Mouse (Mus musculus): ENCODE data around the gene Ubac2. TPM values are rescaled to one million over a fixed set of nuclear protein-coding genes. Genes with fewer than 3 reads are reported as not detected.

The Ubac2 gene
- total RNA-seq, 1 experiment, result 41.5 TPM

GRCm38 (mm10) chr14:121919752-121920151 lies 41.3 kb downstream of the Ubac2 start:
- H3K9me3 ChIP-seq (ENCODE audit: control insufficient read depth, insufficient read depth, low read depth, low read length), result no peaks in the 10 kb centered on the region
- H3K4me3 ChIP-seq (ENCODE audit: insufficient read depth in 1 of 2, low read depth in 1 of 2, low read length in 2 of 2, poor library complexity in 1 of 2, severe bottlenecking in 1 of 2), result no peak overlapping the region
- peaks cover 2% of the 10 kb centered on the region; the same call in 1 of the 2 replicates for H3K36me3 ChIP-seq (ENCODE audit: control insufficient read depth, insufficient read depth, low read length, poor library complexity, severe bottlenecking)
- TF ChIP-seq MAFK (IDR thresholded peaks at IDR 0.05; ENCODE audit: insufficient read depth, low read depth, low read length), result no peak
- TF ChIP-seq ZC3H11A (IDR thresholded peaks at IDR 0.05; ENCODE audit: borderline replicate concordance, low read depth, low read length), result no peak
- no peak for TF ChIP-seq CHD2 (IDR thresholded peaks at IDR 0.05; ENCODE audit: low read depth, low read length)
- TF ChIP-seq ZNF384 (IDR thresholded peaks at IDR 0.05; ENCODE audit: low read depth, low read length), result no peak
- no peak overlapping the region for H3K9ac ChIP-seq (ENCODE audit: insufficient read depth, low read depth, low read length, poor library complexity, severe bottlenecking)
- no peak overlapping the region for H3K27ac ChIP-seq (ENCODE audit: insufficient read depth, low read depth, low read length, poor library complexity, severe bottlenecking)
- H3K4me1 ChIP-seq (ENCODE audit: control insufficient read depth in 2 of 2, insufficient read depth in 2 of 2, low read length in 2 of 2, poor library complexity in 1 of 2), result no peaks in the 10 kb centered on the region
- DNase-seq (ENCODE audit: low read depth, low spot score), result no peak
- in situ Hi-C loops (cut with MboI; ENCODE audit: low sequenced_read_pairs in 2 of 2, unreplicated experiment in 2 of 2), result no loop called here

GRCm38 (mm10) chr14:121920511-121921124 lies 42.2 kb downstream of the Ubac2 start:
- TF ChIP-seq ZC3H11A (IDR thresholded peaks at IDR 0.05; ENCODE audit: borderline replicate concordance, low read depth, low read length) (no peak), MAFK (IDR thresholded peaks at IDR 0.05; ENCODE audit: insufficient read depth, low read depth, low read length) (no peak), CHD2 (IDR thresholded peaks at IDR 0.05; ENCODE audit: low read depth, low read length) (no peak), ZNF384 (IDR thresholded peaks at IDR 0.05; ENCODE audit: low read depth, low read length) (no peak), HCFC1 (IDR thresholded peaks at IDR 0.05; ENCODE audit: borderline replicate concordance, insufficient read depth, low read length) (no peak)
- H3K9ac ChIP-seq (ENCODE audit: insufficient read depth, low read depth, low read length, poor library complexity, severe bottlenecking), result no peak overlapping the region
- no peaks in the 10 kb centered on the region for H3K4me1 ChIP-seq (ENCODE audit: control insufficient read depth in 2 of 2, insufficient read depth in 2 of 2, low read length in 2 of 2, poor library complexity in 1 of 2)
- peaks cover 2% of the 10 kb centered on the region; the same call in 1 of the 2 replicates for H3K36me3 ChIP-seq (ENCODE audit: control insufficient read depth, insufficient read depth, low read length, poor library complexity, severe bottlenecking)
- in situ Hi-C loops (cut with MboI; ENCODE audit: low sequenced_read_pairs in 2 of 2, unreplicated experiment in 2 of 2), result no loop called here
- H3K27ac ChIP-seq (ENCODE audit: insufficient read depth, low read depth, low read length, poor library complexity, severe bottlenecking), result no peak overlapping the region
- DNase-seq (ENCODE audit: low read depth, low spot score), result no peak
- H3K9me3 ChIP-seq (ENCODE audit: control insufficient read depth, insufficient read depth, low read depth, low read length), result no peaks in the 10 kb centered on the region
- H3K4me3 ChIP-seq (ENCODE audit: insufficient read depth in 1 of 2, low read depth in 1 of 2, low read length in 2 of 2, poor library complexity in 1 of 2, severe bottlenecking in 1 of 2), result no peak overlapping the region

DNA sequence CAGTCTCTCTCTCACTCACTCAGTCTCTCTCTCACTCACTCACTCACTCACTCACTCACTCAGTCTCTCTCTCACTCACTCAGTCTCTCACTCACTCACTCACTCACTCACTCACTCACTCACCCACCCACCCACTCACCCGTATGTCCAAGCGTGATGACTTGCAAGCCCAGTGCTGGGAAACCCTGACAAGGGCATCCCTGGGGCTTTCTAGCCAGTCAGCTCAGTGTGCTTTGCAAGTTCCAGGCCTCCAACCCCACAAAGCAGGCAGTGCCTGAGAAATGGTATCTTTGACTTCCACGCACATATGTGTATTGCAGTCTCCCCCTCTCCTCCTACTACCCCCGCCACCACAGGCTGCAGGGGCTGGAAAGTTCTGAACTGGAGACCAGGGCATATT lies 43.6 kb downstream of the Ubac2 start:
- Histone ChIP-seq H3K27ac (ENCODE audit: insufficient read depth, low read depth, low read length, poor library complexity, severe bottlenecking) (no peak overlapping the region), H3K36me3 (ENCODE audit: control insufficient read depth, insufficient read depth, low read length, poor library complexity, severe bottlenecking) (peaks cover 2% of the 10 kb centered on the region; the same call in 1 of the 2 replicates), H3K9me3 (ENCODE audit: control insufficient read depth, insufficient read depth, low read depth, low read length) (no peaks in the 10 kb centered on the region), H3K9ac (ENCODE audit: insufficient read depth, low read depth, low read length, poor library complexity, severe bottlenecking) (no peak overlapping the region), H3K4me3 (ENCODE audit: insufficient read depth in 1 of 2, low read depth in 1 of 2, low read length in 2 of 2, poor library complexity in 1 of 2, severe bottlenecking in 1 of 2) (no peak overlapping the region), H3K4me1 (ENCODE audit: control insufficient read depth in 2 of 2, insufficient read depth in 2 of 2, low read length in 2 of 2, poor library complexity in 1 of 2) (no peaks in the 10 kb centered on the region)
- no peak for TF ChIP-seq ZNF384 (IDR thresholded peaks at IDR 0.05; ENCODE audit: low read depth, low read length)
- no peak for TF ChIP-seq MAFK (IDR thresholded peaks at IDR 0.05; ENCODE audit: insufficient read depth, low read depth, low read length)
- TF ChIP-seq HCFC1 (IDR thresholded peaks at IDR 0.05; ENCODE audit: borderline replicate concordance, insufficient read depth, low read length), result no peak
- no peak for TF ChIP-seq CHD2 (IDR thresholded peaks at IDR 0.05; ENCODE audit: low read depth, low read length)
- no peak for TF ChIP-seq ZC3H11A (IDR thresholded peaks at IDR 0.05; ENCODE audit: borderline replicate concordance, low read depth, low read length)
- in situ Hi-C loops (cut with MboI; ENCODE audit: low sequenced_read_pairs in 2 of 2, unreplicated experiment in 2 of 2), result no loop called here
- no peak for DNase-seq (ENCODE audit: low read depth, low spot score)

DNA sequence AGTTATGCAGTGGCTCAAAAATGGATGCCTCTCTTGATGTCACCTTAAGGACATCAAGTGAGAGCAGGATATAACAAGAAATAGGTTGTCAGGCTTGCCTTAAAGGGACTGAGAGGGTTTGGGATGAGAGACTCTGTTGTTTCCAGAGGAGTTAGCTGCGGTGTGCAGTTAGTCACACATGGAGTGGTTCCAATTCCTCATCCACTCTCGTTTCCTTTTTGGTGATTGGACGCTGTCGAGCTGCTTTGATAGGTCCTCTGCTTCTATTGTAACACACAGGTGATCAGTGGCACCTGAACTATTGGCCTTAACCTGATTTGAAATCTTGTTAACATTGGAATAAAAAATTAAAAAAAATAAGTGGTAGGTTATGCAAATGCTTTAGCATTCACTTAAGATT lies 44.3 kb downstream of the Ubac2 start:
- Histone ChIP-seq H3K27ac (ENCODE audit: insufficient read depth, low read depth, low read length, poor library complexity, severe bottlenecking) (no peak overlapping the region), H3K4me1 (ENCODE audit: control insufficient read depth in 2 of 2, insufficient read depth in 2 of 2, low read length in 2 of 2, poor library complexity in 1 of 2) (peaks cover 0 to 2% of the 10 kb centered on the region in 2 experiments; a peak in 1 of 4 replicates), H3K9ac (ENCODE audit: insufficient read depth, low read depth, low read length, poor library complexity, severe bottlenecking) (no peak overlapping the region), H3K9me3 (ENCODE audit: control insufficient read depth, insufficient read depth, low read depth, low read length) (no peaks in the 10 kb centered on the region), H3K4me3 (ENCODE audit: insufficient read depth in 1 of 2, low read depth in 1 of 2, low read length in 2 of 2, poor library complexity in 1 of 2, severe bottlenecking in 1 of 2) (no peak overlapping the region), H3K36me3 (ENCODE audit: control insufficient read depth, insufficient read depth, low read length, poor library complexity, severe bottlenecking) (no peaks in the 10 kb centered on the region)
- TF ChIP-seq CHD2 (IDR thresholded peaks at IDR 0.05; ENCODE audit: low read depth, low read length), result no peak
- no peak for TF ChIP-seq ZC3H11A (IDR thresholded peaks at IDR 0.05; ENCODE audit: borderline replicate concordance, low read depth, low read length)
- no peak for TF ChIP-seq HCFC1 (IDR thresholded peaks at IDR 0.05; ENCODE audit: borderline replicate concordance, insufficient read depth, low read length)
- TF ChIP-seq ZNF384 (IDR thresholded peaks at IDR 0.05; ENCODE audit: low read depth, low read length), result no peak
- TF ChIP-seq MAFK (IDR thresholded peaks at IDR 0.05; ENCODE audit: insufficient read depth, low read depth, low read length), result no peak
- DNase-seq (ENCODE audit: low read depth, low spot score), result no peak
- in situ Hi-C loops (cut with MboI; ENCODE audit: low sequenced_read_pairs in 2 of 2, unreplicated experiment in 2 of 2), result no loop called here

Data from ES-E14 (cell line).